Comparison of ENCODE assay signal across 13 mouse cellular contexts in genomic region chr15:95882436-95882835, GRCm38 (mm10).
"Had no signal": no experiment of that assay in that cellular context is flagged by ENCODE, and none has a peak within 500 bp of the region (broad histone marks: within the 10 kb centered on the region; RNA-seq: fewer than 3 reads in every experiment).

No protein-coding gene starts in this region.

- H3K4me2 ChIP-seq: limb, embryonic 12.5 days had no signal

- H3K4me3 ChIP-seq: layer of hippocampus, adult 2 months; limb, embryonic 12.5 days; midbrain, embryonic 10.5 days had no signal

- H3K9me3 ChIP-seq: limb, embryonic 12.5 days; midbrain, embryonic 10.5 days had no signal

- H3K36me3 ChIP-seq: limb, embryonic 12.5 days; midbrain, embryonic 10.5 days had no signal

- H3K9ac ChIP-seq: limb, embryonic 12.5 days had no signal

- DNase-seq: kidney, adult 11 months; kidney, adult 9 months; kidney, postnatal 4 days; lung, adult 18-20 months; right cerebral cortex, adult 18-20 months; thymus, adult 18-20 months; thymus, postnatal 14 days had no signal

- H3K27ac ChIP-seq: kidney, postnatal 0 days; layer of hippocampus, adult 2 months; limb, embryonic 12.5 days; midbrain, embryonic 10.5 days; stomach, postnatal 0 days had no signal

- H3K27me3 ChIP-seq: limb, embryonic 12.5 days had no signal

- ATAC-seq: midbrain, embryonic 16.5 days had no signal
